Mouse (Mus musculus) kidney, embryonic 16.5 days (tissue): ENCODE data around the gene Zfp74. TPM values are rescaled to one million over a fixed set of nuclear protein-coding genes. Genes with fewer than 3 reads are reported as not detected.

Experiments used
- ATAC-seq: fragments of 200-750 bp; cut with Nextera tagmentation; 2 replicates; pipeline ENCODE4 v1.8.0; 2017; ENCODE audit warnings: moderate TSS enrichment; ENCODE audit not compliant: low FRiP score, low TSS enrichment
- H3K27ac ChIP-seq: fragments of 300-500 bp; sonication (generic); 2 replicates; pipeline ENCODE4 v1.5.1; 2014; ENCODE audit warnings: low read length
- H3K27me3 ChIP-seq: fragments of 300-500 bp; sonication (generic); 2 replicates; pipeline ENCODE4 v1.6.1; 2014; ENCODE audit warnings: low read length, control low read depth, mixed read lengths; ENCODE audit not compliant: insufficient read depth
- H3K36me3 ChIP-seq: fragments of 300-500 bp; sonication (generic); 2 replicates; pipeline ENCODE4 v1.6.1; 2014; ENCODE audit warnings: low read length, control low read depth, mixed read lengths; ENCODE audit not compliant: insufficient read depth
- H3K4me1 ChIP-seq: fragments of 300-500 bp; sonication (generic); 2 replicates; pipeline ENCODE4 v1.6.1; 2014; ENCODE audit warnings: low read length, control low read depth, mixed read lengths; ENCODE audit not compliant: insufficient read depth
- H3K4me2 ChIP-seq: fragments of 300-500 bp; sonication (generic); replicated peaks from 2 replicates; pipeline ENCODE4 v1.6.1; 2014; ENCODE audit warnings: low read depth, low read length
- H3K4me3 ChIP-seq: fragments of 300-500 bp; sonication (generic); 2 replicates; pipeline ENCODE4 v1.5.1; 2014; ENCODE audit warnings: mild to moderate bottlenecking, low read length
- H3K9ac ChIP-seq: fragments of 300-500 bp; sonication (generic); replicated peaks from 2 replicates; pipeline ENCODE4 v1.6.1; 2014; ENCODE audit warnings: low read length
- H3K9me3 ChIP-seq: fragments of 300-500 bp; sonication (generic); 2 replicates; pipeline ENCODE4 v1.6.1; 2016; ENCODE audit warnings: low read length, control low read depth
- WGBS: fragments of 180-500 bp; shearing (Covaris S2); extraction: QIAGEN DNeasy Blood & Tissue Kit; methylation state at CpG from one replicate; pipeline ENCODE4 v1.1.7; 2014; 5-methylcytosine and 5-hydroxymethylcytosine counted together
- polyA plus RNA-seq: library from polyadenylated mRNA; unstranded; fragments of >200 nt; fragmentation: Nextera tagmentation; extraction: Ambion mirVana; gene quantifications from 2 replicates; pipeline ENCODE4 v1.2.1, GENCODE M21; 2015

Zfp74 gene
- polyA plus RNA-seq, 1 experiment from 2014 or later: 14.2 TPM

DNA sequence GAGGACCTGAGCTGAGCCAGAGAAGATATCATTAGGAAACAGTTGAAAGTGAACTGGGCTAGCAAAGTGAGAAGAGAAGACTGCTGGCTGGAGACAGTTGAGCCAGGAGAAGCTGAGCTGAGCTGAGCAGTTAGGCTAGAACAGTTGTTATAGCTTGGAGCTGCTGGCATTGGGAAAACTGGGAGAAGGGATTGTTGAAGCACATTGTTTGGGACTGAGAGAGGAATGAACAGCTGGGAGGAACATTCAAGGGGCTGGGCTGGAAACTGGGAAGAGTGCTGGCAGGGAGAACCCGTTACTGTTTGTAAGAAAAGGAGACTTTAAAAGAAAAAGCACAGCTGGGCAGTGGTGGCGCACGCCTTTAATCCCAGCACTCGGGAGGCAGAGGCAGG, 35.8 kb downstream of the Zfp74 start:
- Histone ChIP-seq H3K4me2 (no peak overlapping the region), H3K27ac (no peak overlapping the region), H3K9ac (no peak overlapping the region), H3K36me3 (peaks cover 31% of the 10 kb centered on the region), H3K9me3 (no peaks in the 10 kb centered on the region; the same call in 1 of the 2 replicates), H3K27me3 (no peaks in the 10 kb centered on the region), H3K4me1 (no peaks in the 10 kb centered on the region), H3K4me3 (no peak overlapping the region)
- 78% methylated on average over 4 of the region's 4 CpGs for WGBS
- no peak for ATAC-seq

DNA sequence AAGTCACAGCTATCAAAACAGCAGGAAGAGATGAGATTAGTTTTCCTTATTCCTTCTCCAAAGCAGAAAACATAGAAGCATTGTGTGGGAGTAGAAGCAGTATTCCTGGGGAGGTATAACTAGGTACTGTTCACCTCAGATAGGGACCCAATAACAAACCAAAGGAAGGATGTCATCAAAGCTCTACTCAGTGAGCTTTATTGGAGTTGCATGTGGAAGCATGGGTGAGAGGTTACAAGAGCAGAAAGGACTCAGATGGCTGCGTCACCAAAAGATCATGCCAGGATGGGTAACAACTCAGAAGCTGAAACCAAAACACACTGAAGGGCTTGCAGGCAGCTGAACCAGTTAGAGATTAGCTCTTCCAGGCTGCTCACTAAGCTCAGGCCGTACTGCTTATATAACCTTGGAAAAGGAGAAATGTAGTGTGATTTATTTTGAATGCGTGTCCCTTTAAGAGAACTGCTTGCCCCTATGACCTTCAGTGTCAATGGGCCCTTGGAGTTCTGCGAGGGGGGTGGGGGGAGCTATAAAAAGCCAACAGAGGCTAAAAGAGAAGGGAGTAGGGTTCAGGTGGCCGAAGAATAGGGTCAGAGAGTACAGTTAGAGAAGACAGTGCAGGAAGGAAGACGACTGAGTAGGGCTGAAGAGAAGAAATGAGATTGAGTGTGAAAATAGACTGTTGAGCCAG, 36.4 kb downstream of the Zfp74 start:
- no peak for ATAC-seq
- H3K9ac ChIP-seq: no peak overlapping the region
- no peaks in the 10 kb centered on the region; the same call in 1 of the 2 replicates for H3K9me3 ChIP-seq
- H3K4me1 ChIP-seq: no peaks in the 10 kb centered on the region
- no peak overlapping the region for H3K27ac ChIP-seq
- 27% methylated on average over 6 of the region's 6 CpGs for WGBS
- H3K4me3 ChIP-seq: no peak overlapping the region
- H3K4me2 ChIP-seq: no peak overlapping the region
- H3K27me3 ChIP-seq: no peaks in the 10 kb centered on the region
- H3K36me3 ChIP-seq: peaks cover 37% of the 10 kb centered on the region

DNA sequence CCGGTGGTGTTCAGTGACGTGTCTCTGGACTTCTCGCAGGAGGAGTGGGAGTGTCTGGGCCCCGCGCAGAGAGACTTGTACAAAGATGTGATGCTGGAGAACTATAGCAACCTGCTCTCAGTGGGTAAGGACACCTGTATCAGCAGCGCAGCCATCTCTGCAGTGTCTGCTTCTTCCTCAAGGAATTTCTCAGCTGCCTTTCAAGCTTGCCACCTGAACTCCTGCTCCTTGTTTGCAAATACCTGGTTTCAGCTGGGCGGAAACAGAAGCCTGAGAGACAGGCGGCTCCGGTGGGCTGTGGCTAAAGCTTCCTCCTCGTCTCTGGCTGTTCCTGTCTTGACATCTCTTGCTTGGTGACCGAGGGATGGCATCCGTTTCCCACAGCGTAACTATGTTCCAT, 41.7 kb downstream of the Zfp74 start:
- H3K27me3 ChIP-seq: no peaks in the 10 kb centered on the region
- H3K4me1 ChIP-seq: peaks cover 16% of the 10 kb centered on the region
- 92% methylated on average over 13 of the region's 13 CpGs for WGBS
- H3K36me3 ChIP-seq: peaks cover 53% of the 10 kb centered on the region
- no peak overlapping the region for H3K4me3 ChIP-seq
- H3K9me3 ChIP-seq: no peaks in the 10 kb centered on the region
- H3K27ac ChIP-seq: no peak overlapping the region
- no peak overlapping the region for H3K4me2 ChIP-seq
- ATAC-seq: no peak
- no peak overlapping the region for H3K9ac ChIP-seq

DNA sequence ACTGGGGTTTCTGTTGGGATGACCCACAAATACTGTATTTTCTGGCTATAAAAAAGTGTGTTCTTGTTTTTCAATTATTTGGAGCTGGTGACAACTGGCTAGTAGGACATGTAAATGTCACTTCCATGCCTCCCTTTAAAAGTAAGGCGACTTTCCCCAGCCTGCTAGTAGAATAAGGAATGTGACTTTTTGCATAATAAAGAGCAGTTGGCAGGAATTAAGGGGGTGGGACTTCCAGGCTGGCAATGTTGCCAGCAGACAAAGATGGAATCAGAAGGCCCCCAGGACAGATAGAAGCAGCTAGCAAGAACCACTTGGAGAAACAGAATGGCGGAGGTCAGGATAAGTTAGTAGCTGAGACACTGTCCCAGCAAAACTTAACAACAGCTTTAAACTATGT, 43.6 kb downstream of the Zfp74 start:
- no peak overlapping the region for H3K4me2 ChIP-seq
- no peaks in the 10 kb centered on the region for H3K27me3 ChIP-seq
- H3K4me1 ChIP-seq: peaks cover 21% of the 10 kb centered on the region
- H3K36me3 ChIP-seq: peaks cover 43% of the 10 kb centered on the region
- H3K4me3 ChIP-seq: no peak overlapping the region
- WGBS: 77% methylated on average over 2 of the region's 2 CpGs
- H3K9me3 ChIP-seq: no peaks in the 10 kb centered on the region
- no peak overlapping the region for H3K27ac ChIP-seq
- H3K9ac ChIP-seq: no peak overlapping the region
- ATAC-seq: no peak

DNA sequence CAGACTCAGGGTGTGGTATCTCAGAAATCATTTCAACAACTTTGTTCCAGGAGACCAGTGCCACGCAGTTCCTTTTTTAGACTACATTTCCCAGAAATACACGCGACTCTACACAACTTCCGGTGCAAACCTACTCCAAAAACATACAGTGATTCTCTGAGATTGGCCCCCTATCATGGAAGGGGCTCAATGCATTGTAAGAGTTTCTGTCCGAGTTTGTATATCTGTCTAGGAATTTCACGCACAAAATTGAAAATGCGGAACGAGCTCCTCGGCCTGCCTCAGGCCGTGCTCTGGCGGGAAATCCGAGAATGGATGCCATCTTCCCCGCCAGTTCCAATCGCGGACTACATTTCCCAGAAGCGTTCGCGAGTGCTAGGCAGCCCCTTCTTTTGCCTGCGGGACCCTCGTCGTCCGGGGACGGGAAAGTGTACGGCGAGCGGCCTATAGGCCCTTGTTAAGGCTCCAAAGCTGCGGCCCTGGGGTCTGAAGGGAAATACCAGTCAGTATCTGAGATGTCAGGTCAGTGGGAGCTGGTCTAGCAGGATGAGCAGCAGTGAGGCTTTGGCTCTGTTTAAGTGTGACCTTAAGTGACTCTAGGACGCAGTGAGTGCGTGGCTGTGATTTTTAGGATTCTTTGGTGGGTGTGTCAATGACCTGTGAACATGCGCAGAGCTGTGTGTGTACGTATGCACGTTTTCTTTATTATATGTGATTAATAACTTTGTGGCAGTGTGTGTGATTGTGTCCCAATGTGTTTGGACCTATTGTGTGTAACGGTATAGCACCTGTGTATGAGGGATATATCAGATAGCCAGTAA, 45.5 kb downstream of the Zfp74 start, which contains the start of gene Zfp383:
TSS of gene Zfp383 (plus strand) at position 94 of the 821 bp plus-strand sequence.
- Histone ChIP-seq H3K27me3 (no peaks in the 10 kb centered on the region), H3K36me3 (peaks cover 28% of the 10 kb centered on the region), H3K9ac (peak within 1 kb of the TSS; percentile 89), H3K4me1 (peaks cover 21% of the 10 kb centered on the region), H3K27ac (peak within 1 kb of the TSS; percentile 91), H3K9me3 (no peaks in the 10 kb centered on the region), H3K4me2 (peak within 1 kb of the TSS; percentile 70), H3K4me3 (peak within 1 kb of the TSS; percentile 90)
- under 1% methylated on average over 33 of the region's 33 CpGs for WGBS
- ATAC-seq: peak; percentile 88

DNA sequence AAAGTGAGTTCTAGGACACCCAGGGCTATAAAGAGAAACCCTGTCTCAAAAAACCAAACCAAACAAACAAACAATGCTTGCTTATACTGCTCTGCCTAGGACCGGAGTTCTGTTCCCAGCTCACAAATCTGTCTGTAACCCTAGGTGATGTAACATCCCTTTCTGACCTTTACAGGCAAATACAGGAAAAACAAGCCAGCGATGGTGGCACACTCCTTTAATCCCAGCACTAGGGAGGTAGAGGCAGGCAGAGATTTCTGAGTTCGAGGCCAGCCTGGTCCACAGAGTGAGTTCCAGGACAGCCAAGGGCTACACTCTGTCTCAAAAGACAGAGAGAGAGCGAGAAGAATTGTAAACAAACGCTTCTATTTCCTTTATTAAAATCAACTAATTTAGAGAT, 46.7 kb downstream of the Zfp74 start:
- Histone ChIP-seq H3K9ac (no peak overlapping the region), H3K9me3 (no peaks in the 10 kb centered on the region), H3K27me3 (no peaks in the 10 kb centered on the region), H3K4me1 (peaks cover 21% of the 10 kb centered on the region), H3K4me3 (no peak overlapping the region), H3K36me3 (peaks cover 18% of the 10 kb centered on the region), H3K4me2 (peak overlapping the region; percentile 69; the same call in 1 of the 2 replicates), H3K27ac (no peak overlapping the region)
- ATAC-seq: no peak
- WGBS: 92% methylated on average over 5 of the region's 5 CpGs

DNA sequence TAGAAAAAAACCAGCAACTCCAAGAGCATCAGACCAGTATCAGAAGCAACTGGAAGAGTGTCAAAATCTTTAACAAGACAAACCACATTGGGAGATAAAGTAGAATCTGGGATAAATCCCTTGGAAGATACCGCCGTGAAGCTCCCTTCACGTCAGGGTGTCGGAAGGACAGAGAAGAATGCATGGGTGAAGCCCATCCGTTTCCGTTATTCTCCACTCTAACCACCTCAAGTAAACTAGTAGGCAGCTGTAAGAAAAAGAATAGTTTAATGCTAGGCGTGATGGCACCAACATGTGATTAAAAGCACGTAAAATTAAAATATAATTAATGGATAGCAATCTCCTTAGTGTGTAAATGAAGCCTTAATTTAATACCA, 47.2 kb downstream of the Zfp74 start:
- Histone ChIP-seq H3K4me1 (peaks cover 21% of the 10 kb centered on the region), H3K27ac (peak overlapping the region; percentile 99), H3K27me3 (no peaks in the 10 kb centered on the region), H3K9ac (peak overlapping the region; percentile 78), H3K9me3 (no peaks in the 10 kb centered on the region), H3K36me3 (peaks cover 15% of the 10 kb centered on the region), H3K4me3 (peak overlapping the region; percentile 69), H3K4me2 (peak overlapping the region; percentile 69)
- no peak for ATAC-seq
- 24% methylated on average over 8 of the region's 8 CpGs for WGBS

DNA sequence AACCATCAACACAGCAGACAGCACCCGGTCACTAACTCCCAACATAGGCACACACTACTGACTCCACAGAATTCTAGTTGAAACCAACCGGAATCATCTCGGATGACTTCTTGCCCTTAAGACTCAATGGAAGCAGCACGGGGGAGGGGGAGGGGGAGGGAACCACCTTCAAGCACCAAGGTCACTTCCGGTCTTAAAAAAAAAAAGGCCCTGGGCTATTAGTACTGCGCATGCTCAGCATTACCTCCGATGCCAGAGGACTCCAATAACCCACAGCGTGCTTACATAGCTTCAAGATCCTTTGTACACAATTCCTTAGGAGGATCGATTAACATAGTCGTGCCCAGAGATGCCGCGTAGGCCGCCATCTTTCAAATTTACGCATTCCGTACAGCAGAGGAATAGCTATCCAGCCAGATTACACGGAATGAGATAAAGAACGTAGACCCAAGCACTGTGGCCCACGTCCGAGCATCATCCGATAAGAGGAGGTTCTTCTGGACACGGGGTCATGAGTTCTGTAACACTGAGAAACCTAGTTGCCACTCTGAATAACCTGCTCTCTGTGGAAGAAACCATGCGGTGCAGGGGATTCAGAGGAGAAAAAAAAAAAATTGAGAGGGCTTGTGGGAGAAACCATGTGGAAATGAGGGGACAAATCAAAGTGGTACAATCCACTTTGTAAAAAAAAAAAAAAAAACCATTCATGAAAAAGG, 47.8 kb downstream of the Zfp74 start, which contains the start of gene Zfp27:
TSS of gene Zfp27 (minus strand) at position 607 of the 716 bp plus-strand sequence.
- H3K36me3 ChIP-seq: peaks cover 16% of the 10 kb centered on the region
- H3K9me3 ChIP-seq: no peaks in the 10 kb centered on the region
- peak within 1 kb of the TSS; percentile 99 for H3K27ac ChIP-seq
- peak within 1 kb of the TSS; percentile 69 for H3K4me2 ChIP-seq
- no peaks in the 10 kb centered on the region for H3K27me3 ChIP-seq
- ATAC-seq: peak; percentile 76
- H3K4me3 ChIP-seq: peak within 1 kb of the TSS; percentile 69
- under 1% methylated on average over 22 of the region's 22 CpGs for WGBS
- peaks cover 21% of the 10 kb centered on the region for H3K4me1 ChIP-seq
- peak within 1 kb of the TSS; percentile 78 for H3K9ac ChIP-seq

DNA sequence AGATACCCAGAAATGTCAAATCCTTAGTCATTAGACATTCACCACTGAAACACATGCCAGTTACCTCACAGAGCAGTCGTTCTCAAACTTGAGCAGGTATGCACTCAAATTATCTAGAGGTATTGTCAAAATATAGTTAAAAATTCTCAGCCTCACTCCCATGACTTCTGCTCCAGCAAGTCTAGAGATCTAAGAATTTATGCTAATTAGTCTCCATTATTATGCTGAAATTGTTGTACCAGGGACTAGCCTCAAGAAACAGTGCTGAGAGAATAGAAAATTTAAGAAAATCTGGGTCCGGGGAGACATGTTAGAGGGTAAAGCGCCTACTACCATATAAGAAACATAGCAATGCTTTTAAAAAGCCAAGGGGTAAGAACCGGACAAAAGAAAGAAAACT, 49.8 kb downstream of the Zfp74 start:
- H3K36me3 ChIP-seq: peaks cover 23% of the 10 kb centered on the region
- no peak overlapping the region for H3K9ac ChIP-seq
- no peak overlapping the region for H3K27ac ChIP-seq
- no peak overlapping the region for H3K4me3 ChIP-seq
- H3K4me1 ChIP-seq: peaks cover 8% of the 10 kb centered on the region
- 96% methylated on average over 4 of the region's 4 CpGs for WGBS
- H3K27me3 ChIP-seq: no peaks in the 10 kb centered on the region
- H3K9me3 ChIP-seq: no peaks in the 10 kb centered on the region
- ATAC-seq: no peak
- H3K4me2 ChIP-seq: no peak overlapping the region
